Mouse (Mus musculus): ENCODE results near the gene Fam171a2. TPM values are rescaled to one million over a fixed set of nuclear protein-coding genes. Genes with fewer than 3 reads are reported as not detected.
A peak's percentile ranks its signal among the peaks of the same experiment; 100 is the strongest.

Gene Fam171a2
- total RNA-seq, 2 experiments from 2014 or later = 97.3 to 111 TPM

DNA sequence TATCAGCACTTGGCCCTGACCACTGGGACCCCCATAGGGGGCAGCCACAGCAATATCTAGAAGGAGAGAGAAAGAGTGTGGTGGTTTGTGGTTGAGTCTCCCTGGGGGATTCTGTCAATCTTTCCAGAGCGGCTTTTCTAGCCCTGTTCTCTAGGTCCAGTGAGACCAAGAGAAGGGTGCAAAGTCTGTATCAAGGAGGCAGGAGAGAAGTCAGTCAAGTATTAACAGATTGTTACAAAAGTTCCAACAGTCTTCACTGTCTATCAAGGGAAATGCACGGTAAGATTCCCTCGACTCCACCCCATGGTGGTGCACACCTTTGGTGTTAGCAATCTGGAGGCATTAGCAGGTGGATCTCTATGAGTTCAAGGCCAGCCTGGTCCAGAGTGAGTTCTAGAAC lies 14.3 kb upstream of the Fam171a2 start:
- DNase-seq (ENCODE audit: low spot score in 2 of 2) = no peak
- intact Hi-C loops (cut with DNase I) = no loop called here

- intact Hi-C loops (cut with DNase I) = no loop called here
Measured at GRCm38 (mm10) chr11:102460541-102460940, 13.1 kb upstream of the Fam171a2 start.

GRCm38 (mm10) chr11:102455740-102456396 lies 8.4 kb upstream of the Fam171a2 start:
- intact Hi-C loops (cut with DNase I) = no loop called here
- DNase-seq (ENCODE audit: low spot score in 2 of 2) = peak in 1 of 2 experiments; percentile 54

More at GRCm38 (mm10) chr11:102460541-102460940, 13.1 kb upstream of the Fam171a2 start:
- DNase-seq (ENCODE audit: low spot score in 2 of 2) = no peak

DNA sequence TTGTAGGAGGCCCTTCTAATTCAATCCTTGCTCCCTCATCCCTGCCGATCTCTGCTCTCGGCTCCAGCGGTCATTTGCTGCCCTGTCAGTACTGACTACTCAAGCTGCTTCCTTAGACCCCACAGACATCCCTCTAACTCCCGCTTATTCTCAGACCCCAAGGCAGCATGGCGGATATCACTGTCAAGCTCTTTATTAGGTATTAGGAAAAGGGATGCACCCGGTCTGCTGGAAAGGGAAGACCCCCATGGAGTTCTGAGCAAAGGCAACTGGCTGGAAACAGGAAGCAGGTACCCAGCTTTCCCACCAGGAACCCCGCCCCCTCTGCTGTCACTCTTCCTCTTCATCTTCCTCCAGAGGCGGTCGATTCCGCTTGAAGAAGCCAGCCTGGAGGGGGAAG lies 5.6 kb upstream of the Fam171a2 start:
- DNase-seq (ENCODE audit: low spot score in 2 of 2) = no peak
- intact Hi-C loops (cut with DNase I) = no loop called here

GRCm38 (mm10) chr11:102449043-102450008 lies 1.8 kb upstream of the Fam171a2 start:
- peak in 1 of 2 experiments; percentile 55 for DNase-seq (ENCODE audit: low spot score in 2 of 2)
- intact Hi-C loops (cut with DNase I) = loop anchor here (5.0 kb wide), 1 partner anchor 203 kb away; no protein-coding TSS in a partner anchor

DNA sequence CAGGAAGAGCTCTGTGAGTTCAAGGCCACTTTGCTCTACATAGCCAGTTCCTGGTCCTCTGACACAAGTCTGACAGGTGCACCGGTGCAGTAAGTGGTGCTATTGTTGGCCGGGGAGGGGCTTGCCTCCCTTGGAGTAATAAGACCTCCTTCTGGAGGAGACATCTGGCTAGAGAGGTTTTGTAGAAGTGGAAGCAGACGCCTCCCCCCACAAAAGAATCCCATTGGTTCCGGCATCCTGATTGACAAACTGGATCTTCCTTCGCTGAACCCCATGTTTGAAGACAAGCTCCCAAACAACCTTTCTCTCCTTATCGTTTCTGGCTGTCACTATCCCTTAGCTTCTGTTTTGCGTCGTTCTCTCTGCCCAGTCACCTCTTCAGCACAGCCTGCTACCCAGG lies 845 bp upstream of the Fam171a2 start:
- DNase-seq (ENCODE audit: low spot score in 2 of 2) = peak in 1 of 2 experiments; percentile 82
- intact Hi-C loops (cut with DNase I) = loop anchor here (5.0 kb wide), 1 partner anchor 204 kb away; no protein-coding TSS in a partner anchor

- intact Hi-C loops (cut with DNase I) = loop anchor here (5.0 kb wide), 1 partner anchor 205 kb away; no protein-coding TSS in a partner anchor
- DNase-seq (ENCODE audit: low spot score in 2 of 2) = no peak
Measured at GRCm38 (mm10) chr11:102446581-102447461, 661 bp downstream of the Fam171a2 start.

GRCm38 (mm10) chr11:102445891-102446361 lies 1.6 kb downstream of the Fam171a2 start:
- DNase-seq (ENCODE audit: low spot score in 2 of 2) = no peak
- intact Hi-C loops (cut with DNase I) = loop anchor here (5.0 kb wide), 1 partner anchor 206 kb away; no protein-coding TSS in a partner anchor

DNA sequence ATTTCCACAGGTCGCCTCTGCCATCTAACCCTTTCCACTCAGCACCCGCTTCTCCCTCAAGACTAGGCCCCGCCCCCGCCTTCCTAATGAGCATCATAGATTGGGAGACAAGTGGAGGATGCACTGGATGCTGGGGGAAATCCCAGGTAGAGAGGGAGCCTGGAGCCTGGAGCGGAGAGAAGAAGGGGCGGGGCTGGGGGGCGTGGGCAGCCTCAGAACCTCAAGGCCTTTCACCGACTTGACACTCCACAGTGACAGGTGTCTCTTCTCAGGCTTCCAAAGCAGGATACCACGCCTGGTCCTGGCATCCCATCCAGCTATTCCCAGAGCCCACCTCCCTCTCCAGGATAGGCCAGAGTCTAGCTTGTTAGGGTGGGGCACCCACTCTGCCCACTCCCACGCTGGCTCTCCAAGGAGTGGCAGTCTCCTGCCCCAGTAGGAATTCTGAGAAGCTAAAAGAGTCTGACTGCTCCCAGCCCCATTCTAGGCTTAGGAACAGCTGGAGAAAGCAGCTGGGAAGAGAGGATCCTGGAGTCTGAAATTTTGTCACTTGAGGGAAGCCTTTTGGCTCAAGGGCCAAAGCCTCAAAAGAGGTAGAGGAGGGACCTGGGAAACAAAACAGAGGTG lies 2.1 kb downstream of the Fam171a2 start:
- intact Hi-C loops (cut with DNase I) = loop anchor here (5.0 kb wide), 1 partner anchor 207 kb away; no protein-coding TSS in a partner anchor
- DNase-seq (ENCODE audit: low spot score in 2 of 2) = peak in 1 of 2 experiments; percentile 78

DNA sequence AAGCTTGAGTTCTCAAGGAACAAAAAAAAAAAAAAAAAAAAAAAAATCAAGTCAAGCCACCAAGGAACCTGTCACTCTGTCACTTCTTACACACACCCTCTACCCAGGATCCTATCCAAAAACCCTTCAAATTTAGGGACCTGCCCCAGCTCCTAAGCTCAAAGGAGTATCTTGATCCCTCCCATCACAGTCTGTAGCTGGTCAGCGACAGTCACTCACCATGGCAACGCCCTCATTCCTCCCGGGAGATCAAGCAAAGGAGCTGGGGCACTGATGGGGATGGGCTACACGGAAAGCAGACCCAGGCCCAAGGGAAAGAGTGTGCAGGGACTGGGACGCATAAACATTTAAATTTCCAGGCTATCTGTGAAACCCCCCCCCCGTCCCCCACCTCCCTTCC lies 2.7 kb downstream of the Fam171a2 start:
- DNase-seq (ENCODE audit: low spot score in 2 of 2) = no peak
- intact Hi-C loops (cut with DNase I) = loop anchor here (5.0 kb wide), 1 partner anchor 208 kb away; no protein-coding TSS in a partner anchor

- DNase-seq (ENCODE audit: low spot score in 2 of 2) = no peak
- intact Hi-C loops (cut with DNase I) = no loop called here
Measured at GRCm38 (mm10) chr11:102444321-102444720, 3.2 kb downstream of the Fam171a2 start.

- intact Hi-C loops (cut with DNase I) = no loop called here
- DNase-seq (ENCODE audit: low spot score in 2 of 2) = no peak
Measured at GRCm38 (mm10) chr11:102443740-102444139, 3.7 kb downstream of the Fam171a2 start.

- DNase-seq (ENCODE audit: low spot score in 2 of 2) = no peak
- intact Hi-C loops (cut with DNase I) = no loop called here
Measured at GRCm38 (mm10) chr11:102442089-102442488, 5.4 kb downstream of the Fam171a2 start.

- intact Hi-C loops (cut with DNase I) = no loop called here
- no peak for DNase-seq (ENCODE audit: low spot score in 2 of 2)
Measured at GRCm38 (mm10) chr11:102441434-102441833, 6.0 kb downstream of the Fam171a2 start.

- DNase-seq (ENCODE audit: low spot score in 2 of 2) = no peak
- intact Hi-C loops (cut with DNase I) = no loop called here
Measured at GRCm38 (mm10) chr11:102440255-102440654, 7.2 kb downstream of the Fam171a2 start.

GRCm38 (mm10) chr11:102439093-102440082 lies 8.1 kb downstream of the Fam171a2 start:
- DNase-seq (ENCODE audit: low spot score in 2 of 2) = no peak

More at GRCm38 (mm10) chr11:102439093-102440082, 8.1 kb downstream of the Fam171a2 start:
- intact Hi-C loops (cut with DNase I) = no loop called here

Measured in left cerebral cortex, postnatal 14 days (tissue).